Comparison of ENCODE assay signal across 16 mouse cellular contexts in genomic region chr1:60641324-60641764, GRCm38 (mm10).
DNase-seq lines count a peak whose midpoint lies in the region; ATAC-seq and TF ChIP-seq lines count a peak whose summit lies in the region.
"Had no signal": no experiment of that assay in that cellular context is flagged by ENCODE, and none has a peak within 500 bp of the region (broad histone marks: within the 10 kb centered on the region; RNA-seq: fewer than 3 reads in every experiment).

No protein-coding gene starts in this region.

- WGBS in kidney, embryonic 14.5 days, result 72% methylated on average over 7 of the region's 7 CpGs
- 17% methylated on average over 7 of the region's 7 CpGs for WGBS in small intestine, adult 2 months

- H3K36me3 ChIP-seq in kidney, embryonic 14.5 days (ENCODE audit: control insufficient read depth, insufficient read depth, low read length), result no peaks in the 10 kb centered on the region
- no peaks in the 10 kb centered on the region for H3K36me3 ChIP-seq in small intestine, adult 2 months (ENCODE audit: control insufficient read depth, insufficient read depth, low read length)
- H3K36me3 ChIP-seq: embryonic facial prominence, embryonic 12.5 days; heart, embryonic 15.5 days; hindbrain, embryonic 13.5 days; liver, embryonic 13.5 days; stomach, embryonic 15.5 days had no signal

- peak; percentile 42 for DNase-seq in adrenal gland, adult 2 months
- no peak for DNase-seq in adrenal gland, postnatal 25 days
- peak; percentile 12 for DNase-seq in kidney, adult 18-20 months
- peak; percentile 61 for DNase-seq in lung, postnatal 36 days
- no peak for DNase-seq in lung, postnatal 25 days (ENCODE audit: low spot score)
- DNase-seq: gastrocnemius, postnatal 14 days; kidney, postnatal 10 days; liver, embryonic 13.5 days had no signal

- H3K4me3 ChIP-seq in kidney, embryonic 14.5 days (ENCODE audit: low read length), result no peak overlapping the region
- H3K4me3 ChIP-seq in small intestine, adult 2 months (ENCODE audit: low read depth, low read length), result no peak overlapping the region
- H3K4me3 ChIP-seq: embryonic facial prominence, embryonic 12.5 days; heart, embryonic 15.5 days; hindbrain, embryonic 13.5 days; liver, embryonic 13.5 days; megakaryocyte, embryonic 14.5 days; stomach, embryonic 15.5 days had no signal

- TF ChIP-seq POLR2A in small intestine, adult 2 months (IDR thresholded peaks at IDR 0.05; ENCODE audit: low read depth, low read length), result no peak

- ATAC-seq in kidney, embryonic 14.5 days (ENCODE audit: low FRiP score, low TSS enrichment), result no peak
- no peak for ATAC-seq in megakaryocyte-erythroid progenitor cell, adult 5-6 weeks (replicated peaks; ENCODE audit: low FRiP score, low TSS enrichment, poor library complexity, severe bottlenecking)

- no peak for TF ChIP-seq CTCF in small intestine, adult 2 months (IDR thresholded peaks at IDR 0.05; ENCODE audit: extremely low read depth, insufficient read length, insufficient replicate concordance, low read depth, low read length)

- H3K4me1 ChIP-seq in kidney, embryonic 14.5 days (ENCODE audit: control insufficient read depth, insufficient read depth, low read length), result no peaks in the 10 kb centered on the region
- H3K4me1 ChIP-seq in small intestine, adult 2 months (ENCODE audit: control insufficient read depth, insufficient read depth, insufficient read length, low read length), result no peaks in the 10 kb centered on the region; the same call in 1 of the 2 replicates
- H3K4me1 ChIP-seq: embryonic facial prominence, embryonic 12.5 days; stomach, embryonic 15.5 days had no signal

- no peak overlapping the region for H3K9ac ChIP-seq in kidney, embryonic 14.5 days (ENCODE audit: low read depth, low read length)
- H3K9ac ChIP-seq: embryonic facial prominence, embryonic 12.5 days; heart, embryonic 15.5 days; hindbrain, embryonic 13.5 days; liver, embryonic 13.5 days; stomach, embryonic 15.5 days had no signal

- H3K4me2 ChIP-seq in kidney, embryonic 14.5 days (replicated peaks; ENCODE audit: low read depth, low read length), result no peak overlapping the region
- H3K4me2 ChIP-seq: embryonic facial prominence, embryonic 12.5 days; heart, embryonic 15.5 days; hindbrain, embryonic 13.5 days; liver, embryonic 13.5 days; stomach, embryonic 15.5 days had no signal

- no peaks in the 10 kb centered on the region for H3K27me3 ChIP-seq in kidney, embryonic 14.5 days (ENCODE audit: control insufficient read depth, insufficient read depth, low read length)
- no peaks in the 10 kb centered on the region for H3K27me3 ChIP-seq in small intestine, adult 2 months (ENCODE audit: control insufficient read depth, insufficient read depth, low read length)
- H3K27me3 ChIP-seq: embryonic facial prominence, embryonic 12.5 days; heart, embryonic 15.5 days; hindbrain, embryonic 13.5 days; liver, embryonic 13.5 days; megakaryocyte, embryonic 14.5 days; stomach, embryonic 15.5 days had no signal

- no peaks in the 10 kb centered on the region for H3K9me3 ChIP-seq in kidney, embryonic 14.5 days (ENCODE audit: control insufficient read depth, low read length)
- H3K9me3 ChIP-seq: embryonic facial prominence, embryonic 12.5 days; heart, embryonic 15.5 days; hindbrain, embryonic 13.5 days; liver, embryonic 13.5 days; megakaryocyte, embryonic 14.5 days; stomach, embryonic 15.5 days had no signal

- no peak overlapping the region for H3K27ac ChIP-seq in kidney, embryonic 14.5 days (ENCODE audit: low read depth, low read length)
- peak overlapping the region; percentile 54; the same call in 1 of the 2 replicates for H3K27ac ChIP-seq in small intestine, adult 2 months (ENCODE audit: insufficient read depth, low read depth, low read length)
- H3K27ac ChIP-seq: embryonic facial prominence, embryonic 12.5 days; heart, embryonic 15.5 days; hindbrain, embryonic 13.5 days; liver, embryonic 13.5 days; stomach, embryonic 15.5 days had no signal

Comparison
In these comparisons a context has a peak if more than half of its experiments do, and no peak if none do; other contexts are left out.
1. DNase-seq: peak in adrenal gland, adult 2 months (single experiment), kidney, adult 18-20 months (single experiment) and lung, postnatal 36 days (single experiment); none in adrenal gland, postnatal 25 days (single experiment) and lung, postnatal 25 days (single experiment).